Mouse (Mus musculus) midbrain, embryonic 11.5 days (tissue): ENCODE results near the gene Sntb2. TPM values are rescaled to one million over a fixed set of nuclear protein-coding genes. Genes with fewer than 3 reads are reported as not detected.
A peak's percentile ranks its signal among the peaks of the same experiment; 100 is the strongest.
"Not testable (repeated sequence)": the region's sequence is repeated elsewhere in the genome, so short reads cannot be mapped to it uniquely, and the experiment has no call there.

ENCODE experiments used
- ATAC-seq: fragments of 200-750 bp; cut with Nextera tagmentation; 2 replicates; pipeline ENCODE4 v1.8.0; 2017; ENCODE audit warnings: moderate TSS enrichment, moderate library complexity; ENCODE audit not compliant: low FRiP score
- DNase-seq: peaks from one replicate; pipeline ENCODE4 v3.0.0; 2015; ENCODE audit warnings: low spot score; ENCODE audit errors: missing footprints
- H3K27ac ChIP-seq: fragments of 300-500 bp; sonication (generic); 2 replicates; pipeline ENCODE4 v1.5.1; 2014; ENCODE audit warnings: low read depth, low read length
- H3K27me3 ChIP-seq: fragments of 300-500 bp; sonication (generic); 2 replicates; pipeline ENCODE4 v1.6.1; 2014; ENCODE audit warnings: mild to moderate bottlenecking, low read length, moderate library complexity, mixed read lengths; ENCODE audit not compliant: control insufficient read depth, insufficient read depth
- H3K36me3 ChIP-seq: fragments of 300-500 bp; sonication (generic); 2 replicates; pipeline ENCODE4 v1.6.1; 2014; ENCODE audit warnings: mild to moderate bottlenecking, low read length, moderate library complexity, mixed read lengths; ENCODE audit not compliant: control insufficient read depth, insufficient read depth
- H3K4me1 ChIP-seq: fragments of 300-500 bp; sonication (generic); 2 replicates; pipeline ENCODE4 v1.6.1; 2014; ENCODE audit warnings: low read length; ENCODE audit not compliant: control insufficient read depth, insufficient read depth
- H3K4me2 ChIP-seq: fragments of 300-500 bp; sonication (generic); 2 replicates; pipeline ENCODE4 v1.6.1; 2014; ENCODE audit warnings: mild to moderate bottlenecking, moderate library complexity
- H3K4me3 ChIP-seq: fragments of 300-500 bp; sonication (generic); 2 replicates; pipeline ENCODE4 v1.5.1; 2014; ENCODE audit warnings: low read depth, low read length
- H3K9ac ChIP-seq: fragments of 300-500 bp; sonication (generic); 2 replicates; pipeline ENCODE4 v1.6.1; 2014; ENCODE audit warnings: low read length
- H3K9me3 ChIP-seq: fragments of 300-500 bp; sonication (generic); 2 replicates; pipeline ENCODE4 v1.6.1; 2016; ENCODE audit warnings: low read length; ENCODE audit not compliant: control insufficient read depth
- WGBS: fragments of 180-500 bp; shearing (Covaris S2); extraction: QIAGEN DNeasy Blood & Tissue Kit; methylation state at CpG from one replicate; pipeline ENCODE4 v1.1.7; 2014; 5-methylcytosine and 5-hydroxymethylcytosine counted together
- polyA plus RNA-seq: library from polyadenylated mRNA; unstranded; fragments of >200 nt; fragmentation: Nextera tagmentation; extraction: Ambion mirVana; gene quantifications from 2 replicates; pipeline ENCODE4 v1.2.1, GENCODE M21; 2014

The Sntb2 gene
- polyA plus RNA-seq, 1 experiment from 2014 or later: 5.9 TPM

GRCm38 (mm10) chr8:106925446-106925845, 10.1 kb upstream of the Sntb2 start:
- 93% methylated on average over 4 of the region's 4 CpGs for WGBS
- DNase-seq (no peak), ATAC-seq (no peak)
- no peaks in the 10 kb centered on the region for H3K4me1 ChIP-seq
- no peak overlapping the region for H3K27ac ChIP-seq
- H3K27me3 ChIP-seq: no peaks in the 10 kb centered on the region
- no peaks in the 10 kb centered on the region for H3K9me3 ChIP-seq
- H3K36me3 ChIP-seq: peaks cover 10% of the 10 kb centered on the region
- H3K9ac ChIP-seq: no peak overlapping the region
- no peak overlapping the region for H3K4me3 ChIP-seq
- no peak overlapping the region for H3K4me2 ChIP-seq

- H3K9ac ChIP-seq: no peak overlapping the region
- WGBS: 49% methylated on average over 4 of the region's 4 CpGs
- H3K27me3 ChIP-seq: no peaks in the 10 kb centered on the region
- no peak for DNase-seq
- H3K36me3 ChIP-seq: peaks cover 8% of the 10 kb centered on the region
- no peak for ATAC-seq
- H3K27ac ChIP-seq: no peak overlapping the region
- no peak overlapping the region for H3K4me2 ChIP-seq
- H3K4me3 ChIP-seq: no peak overlapping the region
- H3K4me1 ChIP-seq: no peaks in the 10 kb centered on the region
- no peaks in the 10 kb centered on the region for H3K9me3 ChIP-seq
These were observed 8.3 kb upstream of the Sntb2 start for GRCm38 (mm10) chr8:106927247-106927646.

GRCm38 (mm10) chr8:106928182-106928581, 7.4 kb upstream of the Sntb2 start:
- 95% methylated on average over 10 of the region's 11 CpGs for WGBS
- not testable (repeated sequence) for DNase-seq, H3K27ac ChIP-seq, H3K36me3 ChIP-seq, H3K27me3 ChIP-seq, H3K9ac ChIP-seq, H3K9me3 ChIP-seq, ATAC-seq, H3K4me3 ChIP-seq, H3K4me1 ChIP-seq, H3K4me2 ChIP-seq

- Histone ChIP-seq H3K4me2 (no peak overlapping the region), H3K36me3 (no peaks in the 10 kb centered on the region), H3K27me3 (peaks cover 3% of the 10 kb centered on the region; the same call in 1 of the 2 replicates), H3K27ac (no peak overlapping the region), H3K9me3 (no peaks in the 10 kb centered on the region), H3K9ac (no peak overlapping the region), H3K4me3 (no peak overlapping the region), H3K4me1 (peaks cover 4% of the 10 kb centered on the region; the same call in 1 of the 2 replicates)
- WGBS: 74% methylated on average over 6 of the region's 6 CpGs
- no peak for DNase-seq
- no peak for ATAC-seq
These were observed 6.2 kb upstream of the Sntb2 start for GRCm38 (mm10) chr8:106929155-106929913.

GRCm38 (mm10) chr8:106929921-106930320, 5.6 kb upstream of the Sntb2 start:
- Histone ChIP-seq H3K27me3 (peaks cover 4% of the 10 kb centered on the region; the same call in 1 of the 2 replicates), H3K4me1 (peaks cover 4% of the 10 kb centered on the region; the same call in 1 of the 2 replicates), H3K4me2 (no peak overlapping the region), H3K36me3 (no peaks in the 10 kb centered on the region), H3K27ac (no peak overlapping the region), H3K9me3 (no peaks in the 10 kb centered on the region), H3K4me3 (no peak overlapping the region), H3K9ac (no peak overlapping the region)
- DNase-seq (no peak), ATAC-seq (no peak)
- WGBS: 86% methylated on average over 5 of the region's 5 CpGs

GRCm38 (mm10) chr8:106932376-106933065, 3.0 kb upstream of the Sntb2 start:
- peak overlapping the region; percentile 1; the same call in 1 of the 2 replicates for H3K9ac ChIP-seq
- peak; percentile 88 for DNase-seq
- H3K36me3 ChIP-seq: no peaks in the 10 kb centered on the region
- ATAC-seq: no peak
- H3K4me2 ChIP-seq: peak overlapping the region; percentile 25; the same call in 1 of the 2 replicates
- H3K4me1 ChIP-seq: peaks cover 14% of the 10 kb centered on the region; the same call in 1 of the 2 replicates
- H3K4me3 ChIP-seq: no peak overlapping the region
- H3K9me3 ChIP-seq: no peaks in the 10 kb centered on the region
- H3K27me3 ChIP-seq: peaks cover 4% of the 10 kb centered on the region; the same call in 1 of the 2 replicates
- WGBS: 17% methylated on average over 22 of the region's 22 CpGs
- no peak overlapping the region for H3K27ac ChIP-seq

- ATAC-seq (no peak), DNase-seq (no peak)
- no peak overlapping the region for H3K9ac ChIP-seq
- no peak overlapping the region for H3K4me3 ChIP-seq
- H3K9me3 ChIP-seq: no peaks in the 10 kb centered on the region
- 77% methylated on average over 4 of the region's 4 CpGs for WGBS
- H3K4me1 ChIP-seq: peaks cover 16% of the 10 kb centered on the region; the same call in 1 of the 2 replicates
- no peak overlapping the region for H3K4me2 ChIP-seq
- no peak overlapping the region for H3K27ac ChIP-seq
- H3K27me3 ChIP-seq: peaks cover 4% of the 10 kb centered on the region; the same call in 1 of the 2 replicates
- no peaks in the 10 kb centered on the region for H3K36me3 ChIP-seq
These were observed 1.9 kb upstream of the Sntb2 start for GRCm38 (mm10) chr8:106933506-106934143.

- H3K36me3 ChIP-seq: no peaks in the 10 kb centered on the region
- H3K27ac ChIP-seq: no peak overlapping the region
- H3K9ac ChIP-seq: no peak overlapping the region
- H3K4me3 ChIP-seq: no peak overlapping the region
- 78% methylated on average over 15 of the region's 16 CpGs for WGBS
- DNase-seq: no peak
- H3K9me3 ChIP-seq: no peaks in the 10 kb centered on the region
- peaks cover 4% of the 10 kb centered on the region; the same call in 1 of the 2 replicates for H3K27me3 ChIP-seq
- no peak for ATAC-seq
- peaks cover 16% of the 10 kb centered on the region; the same call in 1 of the 2 replicates for H3K4me1 ChIP-seq
- H3K4me2 ChIP-seq: no peak overlapping the region
These were observed 1.1 kb upstream of the Sntb2 start for GRCm38 (mm10) chr8:106934226-106934977.
